Mouse (Mus musculus): ENCODE data around the gene Dennd6a. TPM values are rescaled to one million over a fixed set of nuclear protein-coding genes. Genes with fewer than 3 reads are reported as not detected.

Dennd6a gene
- polyA plus RNA-seq, 1 experiment = not detected

- TF ChIP-seq CTCF (IDR thresholded peaks at IDR 0.05; ENCODE audit: insufficient read depth, low read depth, low read length) (no peak), POLR2A (IDR thresholded peaks at IDR 0.05; ENCODE audit: insufficient read depth, low read depth, low read length) (no peak)
- Histone ChIP-seq H3K27ac (ENCODE audit: insufficient read depth, low read depth, low read length) (no peak overlapping the region), H3K4me3 (ENCODE audit: insufficient read depth, low read depth, low read length) (no peak overlapping the region), H3K4me1 (ENCODE audit: control insufficient read depth, insufficient read depth, low read length) (no peaks in the 10 kb centered on the region)
- WGBS = 76% methylated on average over 1 of the region's 1 CpGs
Observed at GRCm38 (mm10) chr14:26557581-26557980, 16.1 kb upstream of the Dennd6a start.

GRCm38 (mm10) chr14:26558536-26558935 is 15.1 kb upstream of the Dennd6a start:
- H3K4me1 ChIP-seq (ENCODE audit: control insufficient read depth, insufficient read depth, low read length) = no peaks in the 10 kb centered on the region
- H3K4me3 ChIP-seq (ENCODE audit: insufficient read depth, low read depth, low read length) = no peak overlapping the region
- WGBS = 85% methylated on average over 7 of the region's 7 CpGs
- TF ChIP-seq POLR2A (IDR thresholded peaks at IDR 0.05; ENCODE audit: insufficient read depth, low read depth, low read length) (no peak), CTCF (IDR thresholded peaks at IDR 0.05; ENCODE audit: insufficient read depth, low read depth, low read length) (no peak)
- H3K27ac ChIP-seq (ENCODE audit: insufficient read depth, low read depth, low read length) = no peak overlapping the region

- no peak for TF ChIP-seq POLR2A (IDR thresholded peaks at IDR 0.05; ENCODE audit: insufficient read depth, low read depth, low read length)
- no peak for TF ChIP-seq CTCF (IDR thresholded peaks at IDR 0.05; ENCODE audit: insufficient read depth, low read depth, low read length)
- H3K27ac ChIP-seq (ENCODE audit: insufficient read depth, low read depth, low read length) = no peak overlapping the region
- WGBS = 74% methylated on average over 2 of the region's 2 CpGs
- no peaks in the 10 kb centered on the region for H3K4me1 ChIP-seq (ENCODE audit: control insufficient read depth, insufficient read depth, low read length)
- no peak overlapping the region for H3K4me3 ChIP-seq (ENCODE audit: insufficient read depth, low read depth, low read length)
Observed at GRCm38 (mm10) chr14:26562247-26562646, 11.4 kb upstream of the Dennd6a start.

- TF ChIP-seq POLR2A (IDR thresholded peaks at IDR 0.05; ENCODE audit: insufficient read depth, low read depth, low read length) (no peak), CTCF (IDR thresholded peaks at IDR 0.05; ENCODE audit: insufficient read depth, low read depth, low read length) (no peak)
- no peak overlapping the region for H3K4me3 ChIP-seq (ENCODE audit: insufficient read depth, low read depth, low read length)
- no peak overlapping the region for H3K27ac ChIP-seq (ENCODE audit: insufficient read depth, low read depth, low read length)
- H3K4me1 ChIP-seq (ENCODE audit: control insufficient read depth, insufficient read depth, low read length) = no peaks in the 10 kb centered on the region
- 65% methylated on average over 4 of the region's 4 CpGs for WGBS
Observed at GRCm38 (mm10) chr14:26569880-26570279, 3.8 kb upstream of the Dennd6a start.

GRCm38 (mm10) chr14:26571951-26572675 is 1.5 kb upstream of the Dennd6a start:
- WGBS = 63% methylated on average over 4 of the region's 4 CpGs

GRCm38 (mm10) chr14:26576255-26576780 is 2.7 kb downstream of the Dennd6a start:
- no peak for TF ChIP-seq CTCF (IDR thresholded peaks at IDR 0.05; ENCODE audit: insufficient read depth, low read depth, low read length)
- TF ChIP-seq POLR2A (IDR thresholded peaks at IDR 0.05; ENCODE audit: insufficient read depth, low read depth, low read length) = no peak
- WGBS = 69% methylated on average over 3 of the region's 3 CpGs
- no peak overlapping the region for H3K4me3 ChIP-seq (ENCODE audit: insufficient read depth, low read depth, low read length)
- H3K27ac ChIP-seq (ENCODE audit: insufficient read depth, low read depth, low read length) = no peak overlapping the region
- 0 out of 2 replicates have a peak, but pooled peaks cover 1% of the 10 kb centered on the region for H3K4me1 ChIP-seq (ENCODE audit: control insufficient read depth, insufficient read depth, low read length)

More at GRCm38 (mm10) chr14:26571951-26572675, 1.5 kb upstream of the Dennd6a start:
- no peak overlapping the region for H3K4me3 ChIP-seq (ENCODE audit: insufficient read depth, low read depth, low read length)
- TF ChIP-seq CTCF (IDR thresholded peaks at IDR 0.05; ENCODE audit: insufficient read depth, low read depth, low read length) = no peak
- TF ChIP-seq POLR2A (IDR thresholded peaks at IDR 0.05; ENCODE audit: insufficient read depth, low read depth, low read length) = no peak
- no peaks in the 10 kb centered on the region for H3K4me1 ChIP-seq (ENCODE audit: control insufficient read depth, insufficient read depth, low read length)
- H3K27ac ChIP-seq (ENCODE audit: insufficient read depth, low read depth, low read length) = no peak overlapping the region

GRCm38 (mm10) chr14:26578791-26579191 is 5.1 kb downstream of the Dennd6a start:
- 79% methylated on average over 6 of the region's 6 CpGs for WGBS
- Histone ChIP-seq H3K4me3 (ENCODE audit: insufficient read depth, low read depth, low read length) (no peak overlapping the region), H3K27ac (ENCODE audit: insufficient read depth, low read depth, low read length) (no peak overlapping the region), H3K4me1 (ENCODE audit: control insufficient read depth, insufficient read depth, low read length) (0 out of 2 replicates have a peak, but pooled peaks cover 2% of the 10 kb centered on the region)
- no peak for TF ChIP-seq CTCF (IDR thresholded peaks at IDR 0.05; ENCODE audit: insufficient read depth, low read depth, low read length)
- no peak for TF ChIP-seq POLR2A (IDR thresholded peaks at IDR 0.05; ENCODE audit: insufficient read depth, low read depth, low read length)

GRCm38 (mm10) chr14:26579346-26580343 is 6.0 kb downstream of the Dennd6a start:
- peak overlapping the region; percentile 72 for H3K4me3 ChIP-seq (ENCODE audit: insufficient read depth, low read depth, low read length)
- WGBS = under 1% methylated on average over 79 of the region's 79 CpGs
- H3K27ac ChIP-seq (ENCODE audit: insufficient read depth, low read depth, low read length) = peak overlapping the region; percentile 90
- 0 out of 2 replicates have a peak, but pooled peaks cover 2% of the 10 kb centered on the region for H3K4me1 ChIP-seq (ENCODE audit: control insufficient read depth, insufficient read depth, low read length)
- TF ChIP-seq POLR2A (IDR thresholded peaks at IDR 0.05; ENCODE audit: insufficient read depth, low read depth, low read length) (peak; percentile 95), CTCF (IDR thresholded peaks at IDR 0.05; ENCODE audit: insufficient read depth, low read depth, low read length) (no peak)

Measured in olfactory bulb, adult 2 months (tissue).